Comparison of ENCODE assay signal across 8 mouse cellular contexts in genomic region chr5:142944979-142945682, GRCm38 (mm10). TPM values are rescaled to one million over a fixed set of nuclear protein-coding genes. Genes with fewer than 3 reads are reported as not detected.
DNase-seq lines count a peak whose midpoint lies in the region; ATAC-seq lines count a peak whose summit lies in the region.
"Had no signal": no experiment of that assay in that cellular context is flagged by ENCODE, and none has a peak within 500 bp of the region (broad histone marks: within the 10 kb centered on the region; RNA-seq: fewer than 3 reads in every experiment).

No protein-coding gene starts in this region.

- H3K4me2 ChIP-seq in heart, embryonic 11.5 days: no peak overlapping the region

- WGBS in heart, embryonic 11.5 days (ENCODE audit: insufficient replicate concordance): 61% methylated on average over 8 of the region's 8 CpGs

- ATAC-seq in heart, embryonic 11.5 days (replicated peaks; ENCODE audit: insufficient number of reproducible peaks, low FRiP score, low TSS enrichment): peak; percentile 35; the same call in 1 of the 2 replicates

- peak; percentile 47 for DNase-seq in urinary bladder, postnatal 14 days (ENCODE audit: low spot score)
- DNase-seq in urinary bladder, adult 2 months (ENCODE audit: low spot score): no peak
- peak; percentile 82 for DNase-seq in kidney, postnatal 10 days
- DNase-seq in ovary, adult 18-20 months (ENCODE audit: low spot score): no peak
- no peak for DNase-seq in yolk sac, embryonic 10.5 days (ENCODE audit: low spot score)
- DNase-seq in layer of hippocampus, adult 9-11 months: no peak
- DNase-seq: cerebellum, postnatal 10 days had no signal

- no peaks in the 10 kb centered on the region for H3K36me3 ChIP-seq in heart, embryonic 11.5 days (ENCODE audit: control insufficient read depth, insufficient read depth, low read length)

- H3K9ac ChIP-seq in heart, embryonic 11.5 days (ENCODE audit: low read depth, low read length): no peak overlapping the region

- H3K9me3 ChIP-seq in heart, embryonic 11.5 days (replicated peaks; ENCODE audit: control insufficient read depth, low read length): no peaks in the 10 kb centered on the region

- H3K4me1 ChIP-seq in heart, embryonic 11.5 days (ENCODE audit: control insufficient read depth, insufficient read depth, low read length): 0 out of 2 replicates have a peak, but pooled peaks cover 3% of the 10 kb centered on the region

- no peaks in the 10 kb centered on the region for H3K27me3 ChIP-seq in heart, embryonic 11.5 days (ENCODE audit: control insufficient read depth, insufficient read depth, low read length)

- H3K4me3 ChIP-seq in heart, embryonic 11.5 days (ENCODE audit: low read depth, low read length): no peak overlapping the region

- H3K27ac ChIP-seq in heart, embryonic 11.5 days (ENCODE audit: low read depth, low read length): no peak overlapping the region

RNA-seq across cellular contexts. Expression of gene Fscn1, which starts 15.0 kb away (rescaled TPM):
- 63.4 and 69.0 TPM in 2 replicates for polyA plus RNA-seq in urinary bladder, adult 2 months (2012; rRNA removed)
- polyA plus RNA-seq in heart, embryonic 11.5 days (2014; fragmentation: Nextera tagmentation; extraction: Ambion mirVana): 180 and 186 TPM in 2 replicates

RNA-seq across cellular contexts. Expression of gene Actb, which starts 38.6 kb away (rescaled TPM):
- 5,740 and 7,458 TPM in 2 replicates for polyA plus RNA-seq in urinary bladder, adult 2 months (2012; rRNA removed)
- polyA plus RNA-seq in heart, embryonic 11.5 days (2014; fragmentation: Nextera tagmentation; extraction: Ambion mirVana): 7,480 and 8,290 TPM in 2 replicates

RNA-seq across cellular contexts. Expression of gene Fbxl18, which starts 49.9 kb away (rescaled TPM):
- polyA plus RNA-seq in urinary bladder, adult 2 months (2012; rRNA removed): 7.0 and 8.4 TPM in 2 replicates
- polyA plus RNA-seq in heart, embryonic 11.5 days (2014; fragmentation: Nextera tagmentation; extraction: Ambion mirVana): 7.0 and 8.0 TPM in 2 replicates

Comparison
In these comparisons a context has a peak if more than half of its experiments do, and no peak if none do; other contexts are left out.
1. DNase-seq: peak in urinary bladder, postnatal 14 days (single experiment) and kidney, postnatal 10 days (single experiment); none in urinary bladder, adult 2 months (single experiment), ovary, adult 18-20 months (single experiment), yolk sac, embryonic 10.5 days (single experiment) and layer of hippocampus, adult 9-11 months (single experiment).